Mouse (Mus musculus): Measurements from ENCODE around the gene Dusp6. TPM values are rescaled to one million over a fixed set of nuclear protein-coding genes. Genes with fewer than 3 reads are reported as not detected.
A peak's percentile ranks its signal among the peaks of the same experiment; 100 is the strongest.
"Not testable (repeated sequence)": the region's sequence is repeated elsewhere in the genome, so short reads cannot be mapped to it uniquely, and the experiment has no call there.

Gene Dusp6
- polyA plus RNA-seq (2015; fragmentation: Nextera tagmentation; extraction: Ambion mirVana): 64.3 and 72.1 TPM in 2 replicates

- Histone ChIP-seq H3K4me2 (replicated peaks) (peak within 1 kb of the TSS; percentile 85), H3K27ac (peak within 1 kb of the TSS; percentile 96), H3K9me3 (no peaks in the 10 kb centered on the region), H3K4me1 (peaks cover 46% of the 10 kb centered on the region), H3K4me3 (peak within 1 kb of the TSS; percentile 71), H3K9ac (peak within 1 kb of the TSS; percentile 86), H3K36me3 (peaks cover 3% of the 10 kb centered on the region; the same call in 1 of the 2 replicates), H3K27me3 (no peaks in the 10 kb centered on the region)
- peak; percentile 93 for ATAC-seq (ENCODE audit: low FRiP score, low read depth)
- WGBS: under 1% methylated on average over 29 of the region's 29 CpGs
Observed at GRCm38 (mm10) chr10:99262867-99263379, at the start of gene Dusp6. TSS of gene Dusp6 (plus strand) at chr10:99263231.

- Histone ChIP-seq H3K27ac (no peak overlapping the region), H3K4me1 (peaks cover 2% of the 10 kb centered on the region; the same call in 1 of the 2 replicates), H3K36me3 (no peaks in the 10 kb centered on the region), H3K9ac (no peak overlapping the region), H3K9me3 (no peaks in the 10 kb centered on the region), H3K4me2 (replicated peaks) (no peak overlapping the region), H3K4me3 (no peak overlapping the region), H3K27me3 (no peaks in the 10 kb centered on the region)
- WGBS: 81% methylated on average over 15 of the region's 15 CpGs
- ATAC-seq (ENCODE audit: low FRiP score, low read depth): no peak
Observed at GRCm38 (mm10) chr10:99214421-99215299, 48.4 kb upstream of the Dusp6 start.

DNA sequence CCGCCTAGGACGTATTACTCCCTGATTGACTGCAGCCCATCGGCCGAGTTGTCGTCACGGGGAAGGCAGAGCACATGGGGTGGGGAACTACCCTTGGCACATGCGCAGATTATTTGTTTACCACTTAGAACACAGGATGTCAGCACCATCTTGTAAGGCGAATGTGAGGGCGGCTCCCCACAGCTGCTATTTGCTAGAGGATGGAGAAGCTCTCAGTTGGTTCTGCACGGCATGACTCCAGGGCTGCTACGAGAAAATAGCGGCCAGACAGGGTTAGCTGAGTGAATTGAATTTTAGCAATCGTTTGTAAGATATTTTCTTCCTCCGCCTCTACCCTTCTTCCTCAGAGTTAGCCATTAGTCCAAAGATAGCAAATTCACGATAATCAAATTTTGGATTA lies 46.5 kb upstream of the Dusp6 start:
- not testable (repeated sequence) for H3K4me1 ChIP-seq; H3K27ac ChIP-seq; H3K36me3 ChIP-seq; ATAC-seq (ENCODE audit: low FRiP score, low read depth); H3K9ac ChIP-seq; H3K9me3 ChIP-seq; H3K27me3 ChIP-seq; H3K4me3 ChIP-seq; H3K4me2 ChIP-seq (replicated peaks)
- 91% methylated on average over 15 of the region's 15 CpGs for WGBS

- no peak for ATAC-seq (ENCODE audit: low FRiP score, low read depth)
- Histone ChIP-seq H3K4me1 (no peaks in the 10 kb centered on the region), H3K9ac (no peak overlapping the region), H3K4me2 (replicated peaks) (no peak overlapping the region), H3K9me3 (no peaks in the 10 kb centered on the region), H3K27me3 (no peaks in the 10 kb centered on the region), H3K4me3 (no peak overlapping the region), H3K27ac (no peak overlapping the region), H3K36me3 (no peaks in the 10 kb centered on the region)
- 91% methylated on average over 8 of the region's 8 CpGs for WGBS
Observed at GRCm38 (mm10) chr10:99221540-99221939, 41.5 kb upstream of the Dusp6 start.

- WGBS: 82% methylated on average over 5 of the region's 5 CpGs
- peaks cover 7% of the 10 kb centered on the region; the same call in 1 of the 2 replicates for H3K4me1 ChIP-seq
- no peaks in the 10 kb centered on the region for H3K36me3 ChIP-seq
- no peak overlapping the region for H3K27ac ChIP-seq
- H3K9ac ChIP-seq: no peak overlapping the region
- H3K27me3 ChIP-seq: no peaks in the 10 kb centered on the region
- no peak overlapping the region for H3K4me3 ChIP-seq
- ATAC-seq (ENCODE audit: low FRiP score, low read depth): no peak
- H3K9me3 ChIP-seq: no peaks in the 10 kb centered on the region
- no peak overlapping the region for H3K4me2 ChIP-seq (replicated peaks)
Observed at GRCm38 (mm10) chr10:99222726-99223125, 40.3 kb upstream of the Dusp6 start.

- H3K27me3 ChIP-seq: no peaks in the 10 kb centered on the region
- H3K36me3 ChIP-seq: no peaks in the 10 kb centered on the region
- H3K4me2 ChIP-seq (replicated peaks): no peak overlapping the region
- no peak for ATAC-seq (ENCODE audit: low FRiP score, low read depth)
- no peak overlapping the region for H3K9ac ChIP-seq
- no peak overlapping the region for H3K4me3 ChIP-seq
- H3K9me3 ChIP-seq: no peaks in the 10 kb centered on the region
- H3K27ac ChIP-seq: no peak overlapping the region
- 67% methylated on average over 3 of the region's 3 CpGs for WGBS
- H3K4me1 ChIP-seq: peaks cover 22% of the 10 kb centered on the region
Observed at GRCm38 (mm10) chr10:99224218-99224617, 38.8 kb upstream of the Dusp6 start.

DNA sequence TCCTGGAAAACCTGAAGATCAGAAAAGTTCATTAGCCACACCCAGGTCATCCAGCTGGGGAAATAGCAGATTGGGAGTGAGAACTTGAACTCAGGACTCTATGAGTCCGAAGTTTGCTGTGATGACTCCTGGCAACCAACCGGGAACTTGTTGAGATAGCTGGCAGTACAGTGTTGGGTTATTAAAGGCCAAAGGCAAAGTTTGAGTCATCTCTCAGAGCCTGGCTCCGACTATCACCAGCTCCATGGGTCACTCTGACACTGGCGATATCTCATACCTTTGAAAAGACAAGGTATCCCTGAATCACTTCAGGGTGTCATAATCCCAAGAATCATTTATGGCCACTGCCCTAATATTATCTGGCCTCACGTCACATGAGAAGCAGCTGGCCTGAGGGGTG lies 36.2 kb upstream of the Dusp6 start:
- Histone ChIP-seq H3K9me3 (no peaks in the 10 kb centered on the region), H3K4me1 (peaks cover 25% of the 10 kb centered on the region), H3K9ac (no peak overlapping the region), H3K4me3 (no peak overlapping the region), H3K27me3 (no peaks in the 10 kb centered on the region), H3K4me2 (replicated peaks) (no peak overlapping the region), H3K36me3 (no peaks in the 10 kb centered on the region), H3K27ac (no peak overlapping the region)
- no peak for ATAC-seq (ENCODE audit: low FRiP score, low read depth)
- 89% methylated on average over 5 of the region's 5 CpGs for WGBS

GRCm38 (mm10) chr10:99227968-99228864 lies 34.8 kb upstream of the Dusp6 start:
- peak overlapping the region; percentile 59 for H3K4me2 ChIP-seq (replicated peaks)
- no peaks in the 10 kb centered on the region for H3K9me3 ChIP-seq
- 22% methylated on average over 17 of the region's 17 CpGs for WGBS
- H3K27me3 ChIP-seq: no peaks in the 10 kb centered on the region
- H3K4me1 ChIP-seq: peaks cover 25% of the 10 kb centered on the region
- peak overlapping the region; percentile 12; the same call in 1 of the 2 replicates for H3K27ac ChIP-seq
- H3K36me3 ChIP-seq: no peaks in the 10 kb centered on the region
- 0 out of 2 replicates have a peak overlapping the region, but pooled peaks have one; percentile 8 for H3K4me3 ChIP-seq
- peak; percentile 39; the same call in 1 of the 2 replicates for ATAC-seq (ENCODE audit: low FRiP score, low read depth)
- no peak overlapping the region for H3K9ac ChIP-seq

GRCm38 (mm10) chr10:99229031-99229684 lies 33.9 kb upstream of the Dusp6 start:
- H3K27ac ChIP-seq: peak overlapping the region; percentile 48; the same call in 1 of the 2 replicates
- no peaks in the 10 kb centered on the region for H3K36me3 ChIP-seq
- H3K9ac ChIP-seq: no peak overlapping the region
- ATAC-seq (ENCODE audit: low FRiP score, low read depth): peak; percentile 58
- 7% methylated on average over 16 of the region's 16 CpGs for WGBS
- H3K4me1 ChIP-seq: peaks cover 25% of the 10 kb centered on the region
- H3K9me3 ChIP-seq: no peaks in the 10 kb centered on the region
- peak overlapping the region; percentile 59 for H3K4me2 ChIP-seq (replicated peaks)
- no peak overlapping the region for H3K4me3 ChIP-seq
- no peaks in the 10 kb centered on the region for H3K27me3 ChIP-seq

DNA sequence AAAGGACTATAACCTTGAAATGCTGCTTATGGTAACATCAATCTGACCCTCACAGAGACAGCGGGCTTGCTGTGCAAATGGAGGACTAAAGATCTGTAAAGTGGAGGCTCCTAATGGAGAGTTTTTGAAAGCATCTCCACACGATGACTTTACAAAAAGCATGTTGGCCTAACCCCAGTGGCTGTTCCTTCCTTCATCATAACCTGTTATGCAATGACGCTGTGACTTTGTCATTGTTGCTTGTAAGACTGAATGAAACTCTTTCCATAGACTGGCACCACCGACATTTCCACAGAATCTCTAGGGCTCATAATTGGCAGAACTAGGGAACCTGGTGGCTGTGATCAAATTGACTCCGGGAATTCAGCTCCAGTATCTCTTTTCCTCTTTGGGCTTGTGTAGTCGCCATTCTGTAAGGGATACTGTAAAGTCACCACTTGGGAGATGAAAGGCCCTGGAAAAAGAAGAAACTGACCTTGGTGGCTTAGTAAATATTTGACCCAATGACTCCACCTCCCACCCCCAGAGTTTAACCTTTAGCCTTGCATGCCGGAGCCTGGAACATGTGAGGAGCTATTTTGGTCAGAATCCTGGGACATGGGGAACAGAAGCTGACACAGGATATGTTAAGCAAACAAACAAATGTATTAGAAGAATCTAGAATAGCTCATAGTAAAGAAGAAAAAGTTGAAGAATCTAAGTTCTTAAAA lies 30.4 kb upstream of the Dusp6 start:
- H3K27me3 ChIP-seq: no peaks in the 10 kb centered on the region
- no peak overlapping the region for H3K4me3 ChIP-seq
- WGBS: 74% methylated on average over 7 of the region's 7 CpGs
- no peak overlapping the region for H3K27ac ChIP-seq
- H3K9ac ChIP-seq: no peak overlapping the region
- no peak for ATAC-seq (ENCODE audit: low FRiP score, low read depth)
- H3K36me3 ChIP-seq: no peaks in the 10 kb centered on the region
- peaks cover 25% of the 10 kb centered on the region for H3K4me1 ChIP-seq
- H3K4me2 ChIP-seq (replicated peaks): no peak overlapping the region
- no peaks in the 10 kb centered on the region for H3K9me3 ChIP-seq

DNA sequence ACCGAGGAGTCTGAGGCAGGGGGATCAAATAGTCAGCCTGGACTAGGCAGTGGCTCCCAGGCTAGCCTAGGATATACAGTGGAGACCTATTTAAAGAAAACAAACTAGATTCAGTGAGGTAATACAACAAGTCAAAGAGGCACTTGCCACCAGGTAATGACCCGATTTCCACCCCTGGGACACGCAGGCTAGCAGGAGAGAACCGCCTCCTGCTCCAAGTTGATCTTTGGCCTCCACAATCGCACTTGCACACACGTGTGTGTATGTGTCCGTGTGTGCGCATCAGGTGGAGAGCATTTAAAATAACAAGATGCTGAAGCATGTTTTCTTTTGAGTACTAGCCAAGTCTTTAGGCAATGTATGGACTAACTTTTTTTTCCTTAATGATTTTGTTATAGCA lies 28.7 kb upstream of the Dusp6 start:
- 87% methylated on average over 8 of the region's 8 CpGs for WGBS
- H3K4me1 ChIP-seq: peaks cover 19% of the 10 kb centered on the region
- no peak overlapping the region for H3K4me2 ChIP-seq (replicated peaks)
- H3K27me3 ChIP-seq: no peaks in the 10 kb centered on the region
- H3K36me3 ChIP-seq: no peaks in the 10 kb centered on the region
- H3K9me3 ChIP-seq: no peaks in the 10 kb centered on the region
- no peak overlapping the region for H3K9ac ChIP-seq
- no peak overlapping the region for H3K27ac ChIP-seq
- no peak overlapping the region for H3K4me3 ChIP-seq
- no peak for ATAC-seq (ENCODE audit: low FRiP score, low read depth)

Measured in limb, embryonic 13.5 days (tissue).